Mouse (Mus musculus): ENCODE results near the gene Auts2. TPM values are rescaled to one million over a fixed set of nuclear protein-coding genes. Genes with fewer than 3 reads are reported as not detected.

The Auts2 gene
- total and polyA plus RNA-seq, 3 experiments, result not detected

- H3K9me3 ChIP-seq (replicated peaks; ENCODE audit: low read length), result peaks cover 89% of the 10 kb centered on the region
- dilution Hi-C loops (cut with MboI; ENCODE audit: extremely low pct_ligation_motif_present, extremely low pct_unique_long_range_greater_than_20kb, low sequenced_read_pairs), result no loop called here
These were observed 667.2 kb downstream of the Auts2 start for GRCm38 (mm10) chr5:131875976-131876375.

GRCm38 (mm10) chr5:131873116-131873515 is 670.0 kb downstream of the Auts2 start:
- no peaks in the 10 kb centered on the region for H3K27me3 ChIP-seq (replicated peaks)
- no peak overlapping the region for H3K27ac ChIP-seq (ENCODE audit: insufficient read depth, low read depth)
- in situ Hi-C loops (cut with MboI; ENCODE audit: low pct_ligation_motif_present, low pct_unique_long_range_greater_than_20kb, low sequenced_read_pairs) (no loop called here), dilution Hi-C loops (cut with MboI; ENCODE audit: extremely low pct_ligation_motif_present, extremely low pct_unique_long_range_greater_than_20kb, low sequenced_read_pairs) (no loop called here)
- DNase-seq (ENCODE audit: extremely low read depth), result no peak
- no peak for TF ChIP-seq SIN3A (IDR thresholded peaks at IDR 0.05; ENCODE audit: low read length)
- TF ChIP-seq POLR2A (IDR thresholded peaks at IDR 0.05; ENCODE audit: low read depth, low read length), result no peak
- TF ChIP-seq JUN (IDR thresholded peaks at IDR 0.05; ENCODE audit: insufficient read depth, low read depth, low read length), result no peak
- TF ChIP-seq PAX5 (IDR thresholded peaks at IDR 0.05; ENCODE audit: low read length), result no peak
- TF ChIP-seq CHD1 (IDR thresholded peaks at IDR 0.05; ENCODE audit: low read depth, low read length), result no peak
- no peak for TF ChIP-seq MEF2A (IDR thresholded peaks at IDR 0.05; ENCODE audit: borderline replicate concordance, low read depth, low read length)
- no peak for TF ChIP-seq MYC (IDR thresholded peaks at IDR 0.05; ENCODE audit: low read depth, low read length)
- no peak for TF ChIP-seq ZC3H11A (IDR thresholded peaks at IDR 0.05; ENCODE audit: low read depth, low read length)
- TF ChIP-seq SMC3 (IDR thresholded peaks at IDR 0.05; ENCODE audit: low read depth, low read length), result no peak
- no peak for TF ChIP-seq ZNF384 (IDR thresholded peaks at IDR 0.05; ENCODE audit: low read depth, low read length)
- no peak for TF ChIP-seq USF1 (IDR thresholded peaks at IDR 0.05; ENCODE audit: low read depth, low read length)
- no peak for TF ChIP-seq CHD2 (IDR thresholded peaks at IDR 0.05; ENCODE audit: low read length)
- no peak for TF ChIP-seq TCF12 (IDR thresholded peaks at IDR 0.05; ENCODE audit: low read depth, low read length)
- no peak for TF ChIP-seq MAX (IDR thresholded peaks at IDR 0.05; ENCODE audit: low read length)
- no peak for TF ChIP-seq POLR2AphosphoS2 (IDR thresholded peaks at IDR 0.05; ENCODE audit: low read depth, low read length)
- no peak for TF ChIP-seq HCFC1 (IDR thresholded peaks at IDR 0.05; ENCODE audit: low read depth, low read length)
- no peak for TF ChIP-seq KAT2A (IDR thresholded peaks at IDR 0.05; ENCODE audit: insufficient replicate concordance, low read length)
- no peak for TF ChIP-seq GABPA (IDR thresholded peaks at IDR 0.05; ENCODE audit: insufficient replicate concordance, low read depth, low read length)
- no peak for TF ChIP-seq TBP (conservative IDR thresholded peaks at IDR 0.05; ENCODE audit: low read depth, low read length)
- no peaks in the 10 kb centered on the region for H3K36me3 ChIP-seq (replicated peaks in 1 of 2; ENCODE audit: control insufficient read depth in 1 of 2, insufficient read depth in 1 of 2, low read length in 1 of 2)
- H3K4me3 ChIP-seq (replicated peaks in 1 of 3; ENCODE audit: low read depth in 2 of 3, low read length in 2 of 3, poor library complexity in 1 of 3), result no peak overlapping the region
- H3K9ac ChIP-seq (ENCODE audit: insufficient read depth, low read depth), result no peak overlapping the region
- no peaks in the 10 kb centered on the region for H3K79me2 ChIP-seq (replicated peaks; ENCODE audit: control insufficient read depth, extremely low read depth, insufficient read depth, poor library complexity, severe bottlenecking)
- H3K4me2 ChIP-seq (ENCODE audit: insufficient read depth, low read depth, poor library complexity, severe bottlenecking), result no peak overlapping the region
- H3K4me1 ChIP-seq (ENCODE audit: control insufficient read depth in 1 of 2, insufficient read depth in 2 of 2), result no peaks in the 10 kb centered on the region
- peaks cover 85% of the 10 kb centered on the region for H3K9me3 ChIP-seq (replicated peaks; ENCODE audit: low read length)

More at GRCm38 (mm10) chr5:131875976-131876375, 667.2 kb downstream of the Auts2 start:
- no peak overlapping the region for H3K9ac ChIP-seq (ENCODE audit: insufficient read depth, low read depth)
- H3K4me2 ChIP-seq (ENCODE audit: insufficient read depth, low read depth, poor library complexity, severe bottlenecking), result no peak overlapping the region
- H3K79me2 ChIP-seq (replicated peaks; ENCODE audit: control insufficient read depth, extremely low read depth, insufficient read depth, poor library complexity, severe bottlenecking), result no peaks in the 10 kb centered on the region
- H3K27me3 ChIP-seq (replicated peaks), result no peaks in the 10 kb centered on the region
- no peak overlapping the region for H3K27ac ChIP-seq (ENCODE audit: insufficient read depth, low read depth)
- H3K4me3 ChIP-seq (replicated peaks in 1 of 3; ENCODE audit: low read depth in 2 of 3, low read length in 2 of 3, poor library complexity in 1 of 3), result no peak overlapping the region
- no peak for DNase-seq (ENCODE audit: extremely low read depth)
- no peak for TF ChIP-seq NELFE (IDR thresholded peaks at IDR 0.05; ENCODE audit: low read depth, low read length)
- H3K4me1 ChIP-seq (ENCODE audit: control insufficient read depth in 1 of 2, insufficient read depth in 2 of 2), result no peaks in the 10 kb centered on the region
- in situ Hi-C loops (cut with MboI; ENCODE audit: low pct_ligation_motif_present, low pct_unique_long_range_greater_than_20kb, low sequenced_read_pairs), result no loop called here
- no peaks in the 10 kb centered on the region for H3K36me3 ChIP-seq (replicated peaks in 1 of 2; ENCODE audit: control insufficient read depth in 1 of 2, insufficient read depth in 1 of 2, low read length in 1 of 2)

Measured in CH12.LX (cell line).